Mouse (Mus musculus) myocyte (in vitro differentiated cells): ENCODE data around the gene Aatf. TPM values are rescaled to one million over a fixed set of nuclear protein-coding genes. Genes with fewer than 3 reads are reported as not detected.

Source experiments
- H3K27me3 ChIP-seq: one replicate; pipeline ENCODE4 v1.6.1; 2011; ENCODE audit not compliant: control insufficient read depth, insufficient read depth, insufficient read length
- H3K36me3 ChIP-seq: one replicate; pipeline ENCODE4 v1.6.1; 2011; ENCODE audit not compliant: control insufficient read depth, insufficient read depth
- H3K4me2 ChIP-seq: one replicate; pipeline ENCODE4 v1.6.1; 2011; ENCODE audit warnings: low read depth, control low read depth
- H3K4me3 ChIP-seq: one replicate; pipeline ENCODE4 v1.5.1; 2011; ENCODE audit warnings: mild to moderate bottlenecking, control low read depth, moderate library complexity
- H3K79me2 ChIP-seq: one replicate; pipeline ENCODE4 v1.6.1; 2011; ENCODE audit not compliant: control insufficient read depth, insufficient read depth
- H3ac ChIP-seq: one replicate; pipeline ENCODE4 v1.6.1; 2011; ENCODE audit not compliant: control insufficient read depth, insufficient read length
- CEBPB ChIP-seq: IDR thresholded peaks from 2 replicates; pipeline ENCODE4 v1.6.1; 2011; ENCODE audit warnings: mild to moderate bottlenecking, moderate library complexity; ENCODE audit not compliant: poor library complexity, insufficient read depth, severe bottlenecking
- E2F4 ChIP-seq: IDR thresholded peaks from one replicate; pipeline ENCODE4 v1.6.1; 2011; ENCODE audit warnings: mild to moderate bottlenecking, control low read depth, moderate library complexity; ENCODE audit not compliant: insufficient read depth
- MAX ChIP-seq: IDR thresholded peaks from one replicate; pipeline ENCODE4 v1.6.1; 2011; ENCODE audit warnings: low read depth, mild to moderate bottlenecking, control low read depth
- MYOD1 ChIP-seq, 3 experiments: IDR thresholded peaks; one replicate each; pipeline ENCODE4 v1.6.1; 2011; ENCODE audit warnings: control low read depth in 2 of 3, low read depth in 2 of 3, mild to moderate bottlenecking in 2 of 3, moderate library complexity in 1 of 3; ENCODE audit not compliant: insufficient read length in 2 of 3, control insufficient read depth in 1 of 3
- MYOG ChIP-seq, 3 experiments: IDR thresholded peaks; one replicate each; pipeline ENCODE4 v1.6.1; 2011; ENCODE audit warnings: control low read depth in 2 of 3, low read depth in 2 of 3, mild to moderate bottlenecking in 2 of 3; ENCODE audit not compliant: insufficient read length in 2 of 3, control insufficient read depth in 1 of 3, insufficient read depth in 1 of 3
- POLR2A ChIP-seq: IDR thresholded peaks from one replicate; pipeline ENCODE4 v1.6.1; 2011; ENCODE audit warnings: low read depth, mild to moderate bottlenecking, control low read depth, moderate library complexity; ENCODE audit not compliant: insufficient read length
- POLR2AphosphoS2 ChIP-seq: IDR thresholded peaks from one replicate; pipeline ENCODE4 v1.6.1; 2011; ENCODE audit warnings: low read depth, control low read depth; ENCODE audit not compliant: insufficient read length
- REST ChIP-seq: IDR thresholded peaks from one replicate; pipeline ENCODE4 v1.6.1; 2011; ENCODE audit warnings: mild to moderate bottlenecking, control low read depth, moderate library complexity; ENCODE audit not compliant: insufficient read depth, insufficient read length
- SRF ChIP-seq: IDR thresholded peaks from one replicate; pipeline ENCODE4 v1.6.1; 2011; ENCODE audit warnings: low read depth; ENCODE audit not compliant: control insufficient read depth, insufficient read length
- TCF12 ChIP-seq: IDR thresholded peaks from one replicate; pipeline ENCODE4 v1.6.1; 2011; ENCODE audit warnings: mild to moderate bottlenecking, control low read depth; ENCODE audit not compliant: poor library complexity, insufficient read depth, severe bottlenecking
- TCF3 ChIP-seq: IDR thresholded peaks from one replicate; pipeline ENCODE4 v1.6.1; 2011; ENCODE audit warnings: low read depth, control low read depth; ENCODE audit not compliant: insufficient read length
- USF1 ChIP-seq: IDR thresholded peaks from one replicate; pipeline ENCODE4 v1.6.1; 2011; ENCODE audit warnings: low read depth, mild to moderate bottlenecking, control low read depth, moderate library complexity
- polyA plus RNA-seq: library from polyadenylated mRNA; unstranded; fragments of >200 nt; fragmentation: generic; extraction: Trizol; gene quantifications from one replicate; pipeline ENCODE4 v1.2.1, GENCODE M21; 2012; ENCODE audit warnings: missing spikeins

Gene Aatf
- polyA plus RNA-seq, 1 experiment, result 34.6 TPM

DNA sequence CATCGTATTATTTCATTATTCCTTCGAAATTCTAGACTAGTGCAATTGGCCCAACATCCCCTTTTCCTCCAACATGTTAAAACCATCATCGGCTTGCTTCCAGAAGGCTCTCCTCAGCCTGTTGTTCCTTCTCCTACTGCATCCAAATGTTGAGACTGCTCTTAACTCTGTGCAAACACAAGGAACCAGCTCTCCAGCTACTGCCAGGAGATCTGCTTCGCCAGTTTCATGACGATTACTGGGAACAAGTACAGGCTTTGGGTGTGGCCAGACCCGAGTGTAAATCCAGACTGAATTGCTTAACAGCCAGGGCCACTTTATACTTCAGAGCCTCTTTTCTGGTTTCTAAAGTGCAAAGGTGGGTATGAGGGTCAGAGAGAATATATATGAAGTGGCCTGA, 124.0 kb downstream of the Aatf start:
- no peak overlapping the region for H3ac ChIP-seq
- no peak for TF ChIP-seq MYOD1 (IDR thresholded peaks at IDR 0.05; ENCODE audit: control insufficient read depth in 1 of 3, insufficient read length in 2 of 3, low read depth in 2 of 3)
- no peak for TF ChIP-seq MYOG (IDR thresholded peaks at IDR 0.05; ENCODE audit: control insufficient read depth in 1 of 3, insufficient read depth in 1 of 3, insufficient read length in 2 of 3, low read depth in 2 of 3)
- TF ChIP-seq MAX, result no peak
- TF ChIP-seq POLR2AphosphoS2, result no peak
- no peak for TF ChIP-seq REST
- TF ChIP-seq USF1, result no peak
- TF ChIP-seq E2F4, result no peak
- TF ChIP-seq CEBPB, result no peak
- TF ChIP-seq TCF3, result no peak
- TF ChIP-seq TCF12, result no peak
- TF ChIP-seq SRF, result no peak
- no peak for TF ChIP-seq POLR2A
- no peak overlapping the region for H3K4me2 ChIP-seq
- H3K36me3 ChIP-seq, result peaks cover 54% of the 10 kb centered on the region
- H3K4me3 ChIP-seq, result no peak overlapping the region
- no peaks in the 10 kb centered on the region for H3K79me2 ChIP-seq
- H3K27me3 ChIP-seq, result no peaks in the 10 kb centered on the region

DNA sequence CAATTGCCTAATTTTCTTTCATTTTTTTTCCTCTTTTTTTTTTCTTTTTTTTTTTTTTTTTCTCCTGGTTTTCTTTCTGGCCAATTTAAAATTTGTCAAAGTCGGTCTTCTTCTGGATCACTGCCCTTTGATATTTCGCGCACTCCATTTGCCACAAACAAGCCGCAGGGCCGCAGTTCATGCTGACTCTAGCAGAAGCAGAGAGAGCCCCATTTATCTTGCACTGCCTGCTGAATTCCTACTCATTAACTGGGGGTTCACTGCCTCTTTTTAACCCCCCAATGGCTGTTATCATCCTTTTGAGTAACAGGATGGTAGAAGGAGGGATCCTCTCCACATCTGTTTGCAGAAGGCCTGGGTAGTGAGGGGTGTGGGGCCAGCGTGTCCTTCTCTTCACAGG, 129.4 kb downstream of the Aatf start:
- H3ac ChIP-seq, result no peak overlapping the region
- H3K4me2 ChIP-seq, result no peak overlapping the region
- no peak overlapping the region for H3K4me3 ChIP-seq
- H3K27me3 ChIP-seq, result no peaks in the 10 kb centered on the region
- H3K79me2 ChIP-seq, result no peaks in the 10 kb centered on the region
- peaks cover 31% of the 10 kb centered on the region for H3K36me3 ChIP-seq
- no peak for TF ChIP-seq MAX
- TF ChIP-seq SRF, result no peak
- no peak for TF ChIP-seq POLR2A
- no peak for TF ChIP-seq TCF12
- no peak for TF ChIP-seq E2F4
- TF ChIP-seq USF1, result no peak
- no peak for TF ChIP-seq TCF3
- TF ChIP-seq MYOG (IDR thresholded peaks at IDR 0.05; ENCODE audit: control insufficient read depth in 1 of 3, insufficient read depth in 1 of 3, insufficient read length in 2 of 3, low read depth in 2 of 3), result no peak
- TF ChIP-seq MYOD1 (IDR thresholded peaks at IDR 0.05; ENCODE audit: control insufficient read depth in 1 of 3, insufficient read length in 2 of 3, low read depth in 2 of 3), result no peak
- no peak for TF ChIP-seq CEBPB
- TF ChIP-seq REST, result no peak
- TF ChIP-seq POLR2AphosphoS2, result no peak

DNA sequence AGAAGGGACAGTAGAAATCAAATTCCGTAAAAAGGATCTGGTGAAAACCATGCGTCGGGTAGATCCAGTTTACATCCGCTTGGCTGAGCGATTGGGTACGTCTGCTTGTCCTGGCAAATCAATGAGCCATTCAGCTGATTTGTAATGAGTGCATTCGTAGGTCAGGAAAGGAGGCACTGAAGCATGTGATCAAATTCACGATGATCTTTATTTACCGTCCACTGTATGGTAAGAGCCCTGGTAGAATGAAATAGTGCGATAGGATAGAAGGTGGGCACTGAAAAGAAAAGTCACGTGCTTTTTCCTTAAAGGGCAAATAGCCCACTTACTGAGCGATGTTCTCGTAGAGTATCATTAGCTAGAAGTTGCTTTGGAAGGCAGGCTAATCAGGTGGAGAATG, 130.9 kb downstream of the Aatf start:
- Histone ChIP-seq H3K79me2 (no peaks in the 10 kb centered on the region), H3ac (no peak overlapping the region), H3K4me2 (no peak overlapping the region), H3K27me3 (no peaks in the 10 kb centered on the region), H3K36me3 (peaks cover 31% of the 10 kb centered on the region), H3K4me3 (no peak overlapping the region)
- TF ChIP-seq E2F4 (no peak), POLR2A (no peak), CEBPB (no peak), SRF (no peak)

DNA sequence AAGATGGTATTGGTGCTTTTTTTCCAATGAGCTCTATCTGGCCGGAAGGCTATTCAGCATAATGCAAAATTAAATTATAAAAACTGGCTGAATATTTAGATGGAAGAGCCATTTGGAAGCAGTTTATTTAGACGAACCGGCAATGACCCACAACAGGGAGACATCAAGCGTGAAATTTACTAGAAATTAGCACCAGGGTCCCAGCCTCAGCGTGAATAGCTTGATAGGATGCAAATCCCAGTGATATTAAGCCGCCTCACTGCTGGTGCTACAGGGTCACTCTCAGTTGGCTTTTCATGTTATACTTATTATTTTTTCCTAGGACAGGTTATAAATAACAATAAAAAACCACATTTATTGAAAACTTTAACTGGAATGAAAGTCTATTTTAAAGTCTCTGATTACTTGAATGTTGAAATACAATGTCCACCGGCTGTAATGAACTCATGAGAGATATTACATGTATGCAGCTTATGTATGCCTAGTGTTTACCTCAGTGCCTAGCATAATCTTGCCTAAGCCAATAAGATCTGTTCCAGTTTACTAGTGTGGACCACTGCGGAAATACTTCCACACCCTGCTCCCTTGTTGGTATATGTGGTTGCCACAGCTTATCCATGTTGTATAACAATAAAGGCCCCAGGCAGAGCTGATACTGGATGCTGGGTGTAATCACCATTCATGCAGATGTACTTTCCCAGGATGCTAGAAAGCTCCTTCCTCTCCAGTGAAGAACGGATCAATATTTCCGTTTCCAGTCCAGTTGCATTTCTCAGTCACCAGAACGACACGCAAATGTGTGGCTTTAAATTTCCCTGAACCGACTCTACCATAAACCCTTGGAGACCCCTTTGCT, 136.6 kb downstream of the Aatf start:
- TF ChIP-seq POLR2A, result no peak
- TF ChIP-seq E2F4, result no peak
- TF ChIP-seq TCF3, result no peak
- no peak for TF ChIP-seq SRF
- TF ChIP-seq CEBPB, result no peak
- no peak for TF ChIP-seq MYOG (IDR thresholded peaks at IDR 0.05; ENCODE audit: control insufficient read depth in 1 of 3, insufficient read depth in 1 of 3, insufficient read length in 2 of 3, low read depth in 2 of 3)
- TF ChIP-seq TCF12, result no peak
- TF ChIP-seq MAX, result no peak
- no peak for TF ChIP-seq REST
- TF ChIP-seq POLR2AphosphoS2, result no peak
- TF ChIP-seq MYOD1 (IDR thresholded peaks at IDR 0.05; ENCODE audit: control insufficient read depth in 1 of 3, insufficient read length in 2 of 3, low read depth in 2 of 3), result no peak
- no peak for TF ChIP-seq USF1
- no peak overlapping the region for H3ac ChIP-seq
- no peaks in the 10 kb centered on the region for H3K27me3 ChIP-seq
- no peak overlapping the region for H3K4me2 ChIP-seq
- H3K36me3 ChIP-seq, result peaks cover 27% of the 10 kb centered on the region
- no peaks in the 10 kb centered on the region for H3K79me2 ChIP-seq
- no peak overlapping the region for H3K4me3 ChIP-seq

DNA sequence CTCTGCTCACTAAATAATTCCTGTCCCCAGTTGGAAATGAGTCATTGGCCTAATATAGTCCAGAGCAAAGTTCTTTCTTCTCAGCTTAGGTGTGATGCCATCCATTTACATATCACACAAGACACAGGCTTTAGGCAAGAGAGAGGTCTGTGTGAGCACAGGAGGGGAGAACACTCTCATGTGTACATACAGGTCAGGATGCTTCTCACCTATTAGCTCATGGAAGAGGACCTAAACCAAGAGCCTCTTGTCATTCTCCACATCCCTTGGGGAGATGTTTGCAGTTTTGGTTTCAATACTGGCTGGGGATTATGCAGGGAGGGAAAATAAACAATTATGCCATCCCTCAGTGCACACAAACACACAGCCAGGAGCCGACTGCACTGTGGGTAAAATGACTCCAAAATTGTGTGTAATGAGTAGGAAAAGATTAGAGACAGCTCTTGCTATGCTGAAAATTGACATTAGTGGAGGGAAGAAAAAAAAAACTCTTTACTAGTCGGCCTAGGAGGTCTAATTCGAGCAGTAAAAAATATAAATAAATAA, 137.3 kb downstream of the Aatf start:
- Histone ChIP-seq H3K4me3 (no peak overlapping the region), H3K36me3 (peaks cover 25% of the 10 kb centered on the region), H3K4me2 (no peak overlapping the region), H3ac (no peak overlapping the region), H3K27me3 (no peaks in the 10 kb centered on the region), H3K79me2 (no peaks in the 10 kb centered on the region)
- TF ChIP-seq POLR2AphosphoS2, result no peak
- TF ChIP-seq CEBPB, result no peak
- TF ChIP-seq TCF3, result no peak
- TF ChIP-seq MYOG (IDR thresholded peaks at IDR 0.05; ENCODE audit: control insufficient read depth in 1 of 3, insufficient read depth in 1 of 3, insufficient read length in 2 of 3, low read depth in 2 of 3), result no peak
- TF ChIP-seq E2F4, result no peak
- TF ChIP-seq MAX, result no peak
- TF ChIP-seq TCF12, result no peak
- no peak for TF ChIP-seq SRF
- no peak for TF ChIP-seq MYOD1 (IDR thresholded peaks at IDR 0.05; ENCODE audit: control insufficient read depth in 1 of 3, insufficient read length in 2 of 3, low read depth in 2 of 3)
- TF ChIP-seq POLR2A, result no peak
- no peak for TF ChIP-seq USF1
- no peak for TF ChIP-seq REST
